Mouse (Mus musculus): ENCODE results near the gene Ankrd50.

Ankrd50 gene

DNA sequence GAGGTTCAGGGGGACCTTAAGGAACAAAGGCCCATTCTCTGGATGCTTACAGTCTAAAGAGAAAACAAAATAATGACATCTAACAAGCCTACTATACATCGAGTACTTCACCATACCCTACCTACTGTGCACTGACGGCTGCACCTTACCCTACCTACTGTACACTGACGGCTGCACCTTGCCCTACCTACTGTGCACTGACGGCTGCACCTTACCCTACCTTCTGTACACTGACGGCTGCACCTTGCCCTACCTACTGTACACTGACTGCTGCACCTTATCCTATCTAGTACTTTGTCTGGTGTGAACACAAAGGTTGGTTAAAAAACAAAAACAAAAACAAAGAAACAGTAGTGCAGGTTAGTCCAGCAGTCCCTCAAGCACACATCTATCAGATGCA lies 18.5 kb downstream of the Ankrd50 start:
- in situ Hi-C loops (cut with MseI, MboI), result no loop called here

GRCm38 (mm10) chr3:38463149-38463548 lies 21.5 kb downstream of the Ankrd50 start:
- in situ Hi-C loops (cut with MseI, MboI), result no loop called here

- in situ Hi-C loops (cut with MseI, MboI), result no loop called here
Observed at GRCm38 (mm10) chr3:38461742-38462141, 22.9 kb downstream of the Ankrd50 start.

GRCm38 (mm10) chr3:38460250-38460624 lies 24.4 kb downstream of the Ankrd50 start:
- in situ Hi-C loops (cut with MseI, MboI), result no loop called here

DNA sequence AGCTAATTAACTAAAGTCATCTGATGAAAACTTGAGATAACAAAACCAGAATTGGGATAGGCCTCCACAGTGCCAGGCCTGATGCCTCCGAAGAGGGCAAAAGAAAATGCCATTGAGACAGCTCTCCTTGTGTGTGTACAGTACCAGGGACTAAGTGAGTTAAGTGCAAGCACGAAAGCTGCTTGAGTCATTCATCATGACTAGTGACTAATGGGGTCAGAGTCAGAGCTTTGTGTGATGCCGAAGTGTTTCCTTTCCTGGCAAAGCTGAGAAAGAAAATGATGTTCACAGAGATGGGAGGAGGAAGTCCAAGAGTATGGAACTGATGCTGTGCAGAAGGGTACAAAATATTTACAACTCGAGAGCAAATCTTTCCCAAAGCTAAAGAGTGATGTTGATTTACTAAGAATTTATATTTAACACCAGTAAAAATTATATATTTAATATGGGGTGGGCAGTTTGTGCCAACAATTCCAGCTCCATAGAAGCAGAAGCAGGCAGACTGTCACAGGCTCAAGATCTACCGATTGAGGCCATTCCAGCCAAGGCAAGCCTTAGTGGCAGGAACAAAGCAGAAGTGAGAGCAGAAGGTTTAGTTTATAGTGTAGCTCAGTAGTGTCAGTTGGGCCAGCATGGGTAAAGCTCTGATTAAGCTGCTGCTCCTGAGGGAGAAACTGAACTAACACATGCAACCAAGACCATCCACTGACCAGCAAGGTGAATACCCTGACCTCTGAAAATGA lies 25.0 kb downstream of the Ankrd50 start:
- in situ Hi-C loops (cut with MseI, MboI), result no loop called here

- in situ Hi-C loops (cut with MseI, MboI), result no loop called here
Observed at GRCm38 (mm10) chr3:38457041-38457440, 27.6 kb downstream of the Ankrd50 start.

DNA sequence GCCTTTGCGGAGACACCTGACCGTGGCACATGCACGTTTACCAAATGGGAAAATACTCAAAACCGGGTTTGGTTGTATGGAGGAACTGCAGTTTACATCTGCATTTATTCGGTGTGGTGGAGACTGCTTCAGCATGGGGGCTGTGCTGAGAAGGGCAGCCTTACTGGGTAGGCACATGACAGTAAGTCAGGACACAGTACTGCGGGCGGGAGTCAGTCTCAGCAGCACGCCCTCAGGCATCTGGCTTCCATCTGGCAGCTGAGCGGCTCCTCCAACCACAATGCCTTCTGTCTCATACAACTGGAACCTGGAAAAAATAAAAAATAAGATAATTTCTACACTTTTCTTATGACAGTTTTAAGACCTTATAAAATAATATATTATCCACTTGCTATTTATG lies 32.4 kb downstream of the Ankrd50 start:
- in situ Hi-C loops (cut with MseI, MboI), result no loop called here

DNA sequence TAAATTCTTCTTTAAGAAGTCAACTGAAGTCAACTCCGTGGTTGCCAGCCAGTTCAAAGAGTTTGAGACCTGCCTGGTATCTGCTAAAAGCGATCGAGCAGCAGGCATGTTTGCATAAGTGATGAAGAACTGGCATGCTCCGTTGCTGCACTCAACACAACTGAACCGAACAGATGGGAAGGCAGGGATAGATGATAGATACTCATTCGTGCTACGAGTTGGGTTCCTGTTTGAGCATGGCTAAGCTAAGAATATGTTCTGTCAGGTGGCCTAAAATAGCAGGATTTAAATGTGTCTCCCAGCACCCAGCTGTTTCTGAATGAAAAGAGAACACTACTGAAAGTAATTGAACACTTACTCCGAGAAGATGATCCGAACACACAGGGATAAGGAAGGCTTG lies 38.1 kb downstream of the Ankrd50 start:
- in situ Hi-C loops (cut with MseI, MboI), result no loop called here

DNA sequence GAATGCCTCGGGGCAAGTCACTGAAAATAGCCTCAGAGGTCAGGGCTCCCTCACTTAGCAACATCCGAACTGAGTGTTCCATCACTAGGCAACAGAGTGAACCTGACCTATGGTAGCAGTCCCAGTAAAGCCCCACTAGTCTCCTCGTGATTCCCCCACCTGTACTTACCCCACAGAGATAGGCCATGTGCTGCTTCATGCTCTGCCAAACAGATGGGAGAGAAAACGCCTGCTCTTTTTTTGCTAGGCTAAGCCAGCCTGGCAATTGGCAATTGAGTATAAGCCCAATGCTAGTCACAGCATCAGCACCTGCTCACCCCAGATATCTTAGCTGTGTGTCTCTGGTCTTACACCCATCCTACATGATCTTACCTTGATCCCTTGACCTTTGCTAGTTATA lies 40.8 kb downstream of the Ankrd50 start:
- in situ Hi-C loops (cut with MseI, MboI), result no loop called here

GRCm38 (mm10) chr3:38440564-38440991 lies 44.1 kb downstream of the Ankrd50 start:
- in situ Hi-C loops (cut with MseI, MboI), result no loop called here

DNA sequence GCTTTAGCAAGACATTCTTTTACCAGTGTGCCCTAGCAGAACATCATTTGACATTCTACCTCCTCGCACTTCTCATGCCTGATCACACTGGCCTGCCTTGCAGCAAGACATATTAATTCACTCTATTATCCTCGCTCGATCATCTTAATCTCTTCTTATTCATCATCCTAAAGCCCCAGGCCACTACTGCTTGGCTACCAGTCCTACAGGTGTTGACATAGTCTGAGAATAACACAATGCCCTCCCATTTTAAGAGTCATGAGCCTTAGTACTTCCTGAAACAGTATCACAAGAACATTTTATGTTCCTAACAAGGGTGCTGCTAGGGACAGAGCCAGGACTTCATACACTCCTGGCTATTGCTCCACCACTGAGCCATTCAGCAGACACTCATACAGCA lies 48.0 kb downstream of the Ankrd50 start:
- in situ Hi-C loops (cut with MseI, MboI), result no loop called here

- in situ Hi-C loops (cut with MseI, MboI), result no loop called here
Observed at GRCm38 (mm10) chr3:38435828-38436227, 48.8 kb downstream of the Ankrd50 start.

DNA sequence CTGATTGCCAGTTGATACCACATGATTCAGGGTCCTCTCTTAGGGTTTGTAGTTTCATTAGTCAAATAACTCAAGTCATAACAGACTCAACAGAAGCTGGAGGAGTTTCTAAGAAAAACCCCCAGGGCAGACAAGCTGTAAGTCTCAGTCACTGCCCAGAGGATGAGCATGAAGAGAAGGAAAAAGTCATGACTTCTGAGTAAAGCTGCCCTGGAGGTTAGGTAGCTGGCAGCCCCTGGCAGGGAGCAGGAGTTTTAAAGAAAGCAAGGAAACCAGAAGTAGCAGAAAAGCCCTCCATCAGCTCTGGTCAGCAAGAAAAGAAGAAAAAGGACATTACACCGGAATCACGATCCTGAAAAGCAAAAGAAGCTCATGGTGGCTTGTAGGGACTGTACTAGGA lies 50.2 kb downstream of the Ankrd50 start:
- in situ Hi-C loops (cut with MseI, MboI), result no loop called here

- in situ Hi-C loops (cut with MseI, MboI), result no loop called here
Observed at GRCm38 (mm10) chr3:38433495-38434464, 50.9 kb downstream of the Ankrd50 start.

DNA sequence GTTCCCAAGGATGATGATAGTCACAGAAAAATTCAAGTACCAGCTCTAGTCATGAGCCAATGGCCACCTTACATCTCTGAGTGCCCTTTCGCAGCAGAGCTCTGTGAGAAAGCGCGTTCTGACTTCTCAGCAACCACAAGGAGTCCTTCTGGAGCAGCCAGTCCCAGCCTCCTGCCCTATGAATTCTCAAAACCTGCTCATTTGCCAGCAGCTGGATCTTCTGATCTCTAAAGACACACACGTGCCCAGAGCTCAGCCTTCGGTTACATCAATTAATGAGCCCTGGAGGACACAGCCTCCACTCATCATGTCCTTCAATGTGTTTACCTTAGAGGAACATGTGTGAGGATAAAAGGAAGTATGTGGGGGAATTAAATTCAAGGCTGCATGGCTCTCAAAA lies 53.2 kb downstream of the Ankrd50 start:
- in situ Hi-C loops (cut with MseI, MboI), result no loop called here

GRCm38 (mm10) chr3:38431042-38431441 lies 53.6 kb downstream of the Ankrd50 start:
- in situ Hi-C loops (cut with MseI, MboI), result no loop called here

GRCm38 (mm10) chr3:38427200-38427599 lies 57.4 kb downstream of the Ankrd50 start:
- in situ Hi-C loops (cut with MseI, MboI), result no loop called here

- in situ Hi-C loops (cut with MseI, MboI), result no loop called here
Observed at GRCm38 (mm10) chr3:38423966-38424365, 60.7 kb downstream of the Ankrd50 start.

DNA sequence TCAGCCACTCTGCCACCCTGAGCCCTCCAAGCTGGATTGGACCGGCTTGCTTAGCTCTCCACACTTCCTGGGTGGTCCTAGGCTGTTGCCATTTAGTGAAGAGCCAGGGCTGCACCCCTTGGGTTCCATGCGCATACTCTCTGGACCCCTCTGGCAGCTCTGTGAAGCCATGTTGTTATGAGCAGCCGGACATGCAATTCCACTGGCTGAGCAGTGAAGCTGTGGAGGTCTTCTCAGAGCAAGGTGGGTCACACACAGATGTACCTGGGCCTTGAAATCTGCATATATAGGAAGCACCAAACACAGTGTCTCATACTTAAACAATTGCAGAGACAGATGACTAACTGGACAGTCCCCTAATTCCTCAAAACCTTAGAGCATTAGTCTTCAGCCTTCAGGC lies 64.7 kb downstream of the Ankrd50 start:
- in situ Hi-C loops (cut with MseI, MboI), result no loop called here

GRCm38 (mm10) chr3:38415292-38415930 lies 69.2 kb downstream of the Ankrd50 start:
- in situ Hi-C loops (cut with MseI, MboI), result no loop called here

Measured in mouse trophoblast stem cell (cell line).